Mouse (Mus musculus) small intestine, adult 2 months (tissue): ENCODE measurements around the gene Acot7.

ENCODE experiments used
- CTCF ChIP-seq: fragments of 200-500 bp; IDR thresholded peaks from 2 replicates; pipeline ENCODE4 v1.5.1; 2012; ENCODE audit warnings: low read depth, mild to moderate bottlenecking, control low read depth, inconsistent platforms, low read length, moderate library complexity, mixed read lengths; ENCODE audit not compliant: insufficient replicate concordance, insufficient read length; ENCODE audit errors: extremely low read depth
- POLR2A ChIP-seq: fragments of 200-500 bp; IDR thresholded peaks from 2 replicates; pipeline ENCODE4 v1.6.1; 2012; ENCODE audit warnings: low read depth, mild to moderate bottlenecking, control low read depth, inconsistent platforms, low read length, moderate library complexity

- TF ChIP-seq CTCF (no peak), POLR2A (no peak)
Measured at GRCm38 (mm10) chr4:152160748-152161147, 17.2 kb upstream of the Acot7 start.
